20 mouse cellular contexts compared by ENCODE assay signal in genomic region chr6:50189376-50189775, GRCm38 (mm10).
A peak's percentile ranks its signal among the peaks of the same experiment; 100 is the strongest.
DNase-seq lines count a peak whose midpoint lies in the region; ATAC-seq and TF ChIP-seq lines count a peak whose summit lies in the region.
"Had no signal": no experiment of that assay in that cellular context is flagged by ENCODE, and none has a peak within 500 bp of the region (broad histone marks: within the 10 kb centered on the region; RNA-seq: fewer than 3 reads in every experiment).

No protein-coding gene starts in this region.

- no peak for DNase-seq in heart, postnatal 14 days
- DNase-seq in heart, postnatal 0 days (ENCODE audit: low spot score) = peak; percentile 32
- DNase-seq in heart, adult 11 months = no peak
- DNase-seq in lung, embryonic 14.5 days = peak; percentile 25
- no peak for DNase-seq in lung, postnatal 14 days
- DNase-seq in midbrain, embryonic 11.5 days (ENCODE audit: low spot score, missing footprints) = no peak
- DNase-seq: adrenal gland, adult 8-10 months; adrenal gland, postnatal 36 days; cerebellum, adult 2 months; cerebellum, postnatal 10 days; heart, adult 2 months; heart, postnatal 4 days; kidney, adult 11 months had no signal

- TF ChIP-seq EP300 in heart, postnatal 0 days (IDR thresholded peaks at IDR 0.05; ENCODE audit: low read depth) = no peak

- no peak for TF ChIP-seq CTCF in heart, postnatal 0 days (IDR thresholded peaks at IDR 0.05; ENCODE audit: low read depth)
- TF ChIP-seq CTCF in lung, embryonic 14.5 days (IDR thresholded peaks at IDR 0.05; ENCODE audit: low read depth) = no peak

- no peak overlapping the region for H3K4me3 ChIP-seq in heart, embryonic 13.5 days
- H3K4me3 ChIP-seq in heart, postnatal 0 days (ENCODE audit: low read depth, low read length) = no peak overlapping the region
- H3K4me3 ChIP-seq in lung, embryonic 14.5 days (ENCODE audit: low read depth, low read length) = no peak overlapping the region
- no peak overlapping the region for H3K4me3 ChIP-seq in midbrain, embryonic 11.5 days (ENCODE audit: low read depth, low read length)
- H3K4me3 ChIP-seq: embryonic facial prominence, embryonic 10.5 days; forebrain, embryonic 10.5 days; heart, adult 2 months; hindbrain, embryonic 12.5 days had no signal

- intact Hi-C loops in heart, postnatal 14 days (cut with DNase I) = loop anchor here (5.0 to 10.0 kb wide), 3 partner anchors 103 to 345 kb away; no protein-coding TSS in a partner anchor

- H3K27me3 ChIP-seq in heart, embryonic 13.5 days (replicated peaks) = no peaks in the 10 kb centered on the region
- H3K27me3 ChIP-seq in heart, postnatal 0 days (ENCODE audit: control insufficient read depth, insufficient read depth, low read length) = no peaks in the 10 kb centered on the region
- no peaks in the 10 kb centered on the region for H3K27me3 ChIP-seq in lung, embryonic 14.5 days (ENCODE audit: insufficient read depth, low read length)
- no peaks in the 10 kb centered on the region for H3K27me3 ChIP-seq in midbrain, embryonic 11.5 days (ENCODE audit: control insufficient read depth, insufficient read depth, low read length)
- H3K27me3 ChIP-seq: hindbrain, embryonic 12.5 days had no signal

- peaks cover 43% of the 10 kb centered on the region for H3K4me1 ChIP-seq in heart, embryonic 13.5 days
- peaks cover 8% of the 10 kb centered on the region; the same call in 1 of the 2 replicates for H3K4me1 ChIP-seq in heart, postnatal 0 days (ENCODE audit: control insufficient read depth, insufficient read depth)
- H3K4me1 ChIP-seq in lung, embryonic 14.5 days (ENCODE audit: insufficient read depth) = no peaks in the 10 kb centered on the region
- H3K4me1 ChIP-seq in midbrain, embryonic 11.5 days (ENCODE audit: control insufficient read depth, insufficient read depth, low read length) = no peaks in the 10 kb centered on the region
- H3K4me1 ChIP-seq: embryonic facial prominence, embryonic 10.5 days; hindbrain, embryonic 12.5 days had no signal

- peaks cover 28% of the 10 kb centered on the region for H3K36me3 ChIP-seq in heart, embryonic 13.5 days
- peaks cover 22% of the 10 kb centered on the region for H3K36me3 ChIP-seq in heart, postnatal 0 days (replicated peaks; ENCODE audit: control insufficient read depth, insufficient read depth, low read length)
- peaks cover 19% of the 10 kb centered on the region for H3K36me3 ChIP-seq in lung, embryonic 14.5 days (ENCODE audit: insufficient read depth)
- H3K36me3 ChIP-seq in midbrain, embryonic 11.5 days (ENCODE audit: control insufficient read depth, insufficient read depth, low read length) = no peaks in the 10 kb centered on the region

- ATAC-seq in heart, embryonic 13.5 days (ENCODE audit: extremely low read depth, insufficient number of reproducible peaks, low FRiP score, low TSS enrichment) = no peak
- ATAC-seq in heart, postnatal 0 days (ENCODE audit: insufficient read depth, low read depth) = no peak
- ATAC-seq in lung, embryonic 14.5 days (ENCODE audit: insufficient read depth) = no peak
- ATAC-seq in midbrain, embryonic 11.5 days (ENCODE audit: low FRiP score) = no peak
- ATAC-seq: forebrain, embryonic 14.5 days; hindbrain, embryonic 16.5 days had no signal

- peak overlapping the region; percentile 77 for H3K27ac ChIP-seq in heart, embryonic 13.5 days (replicated peaks)
- H3K27ac ChIP-seq in heart, postnatal 0 days (ENCODE audit: low read depth) = peak overlapping the region; percentile 59
- H3K27ac ChIP-seq in lung, embryonic 14.5 days (ENCODE audit: low read depth) = no peak overlapping the region
- H3K27ac ChIP-seq in midbrain, embryonic 11.5 days (ENCODE audit: low read depth, low read length) = no peak overlapping the region
- H3K27ac ChIP-seq: embryonic facial prominence, embryonic 10.5 days; forebrain, embryonic 10.5 days; hindbrain, embryonic 12.5 days had no signal

- H3K9ac ChIP-seq in heart, embryonic 13.5 days = no peak overlapping the region
- no peak overlapping the region for H3K9ac ChIP-seq in heart, postnatal 0 days (replicated peaks; ENCODE audit: low read depth, low read length)
- H3K9ac ChIP-seq in lung, embryonic 14.5 days = no peak overlapping the region
- H3K9ac ChIP-seq in midbrain, embryonic 11.5 days (ENCODE audit: low read length) = no peak overlapping the region
- H3K9ac ChIP-seq: hindbrain, embryonic 12.5 days had no signal

- peak overlapping the region; percentile 22 for H3K4me2 ChIP-seq in heart, embryonic 13.5 days
- H3K4me2 ChIP-seq in heart, postnatal 0 days (ENCODE audit: low read depth, low read length) = peak overlapping the region; percentile 18; the same call in 1 of the 2 replicates
- no peak overlapping the region for H3K4me2 ChIP-seq in lung, embryonic 14.5 days
- H3K4me2 ChIP-seq in midbrain, embryonic 11.5 days = no peak overlapping the region
- H3K4me2 ChIP-seq: hindbrain, embryonic 12.5 days had no signal

- no peaks in the 10 kb centered on the region for H3K9me3 ChIP-seq in heart, embryonic 13.5 days
- no peaks in the 10 kb centered on the region for H3K9me3 ChIP-seq in heart, postnatal 0 days (replicated peaks; ENCODE audit: control insufficient read depth, low read length)
- H3K9me3 ChIP-seq in lung, embryonic 14.5 days (ENCODE audit: low read depth, low read length) = no peaks in the 10 kb centered on the region
- H3K9me3 ChIP-seq in midbrain, embryonic 11.5 days (ENCODE audit: control insufficient read depth, low read length) = no peaks in the 10 kb centered on the region
- H3K9me3 ChIP-seq: embryonic facial prominence, embryonic 10.5 days; forebrain, embryonic 10.5 days; G1E; hindbrain, embryonic 12.5 days had no signal

Comparison
In these comparisons a context has a peak if more than half of its experiments do, and no peak if none do; other contexts are left out.
1. DNase-seq: peak in heart, postnatal 0 days (single experiment) and lung, embryonic 14.5 days (single experiment); none in heart, postnatal 14 days (0 of 2), heart, adult 11 months (single experiment), lung, postnatal 14 days (single experiment) and midbrain, embryonic 11.5 days (single experiment).
2. H3K27ac ChIP-seq: peak in heart, embryonic 13.5 days (single experiment) and heart, postnatal 0 days (single experiment); none in lung, embryonic 14.5 days (single experiment) and midbrain, embryonic 11.5 days (single experiment).
3. H3K4me2 ChIP-seq: peak in heart, embryonic 13.5 days (single experiment) and heart, postnatal 0 days (single experiment); none in lung, embryonic 14.5 days (single experiment) and midbrain, embryonic 11.5 days (single experiment).